Mouse (Mus musculus) induced T-regulatory cell, adult 2 months (primary cell): ENCODE measurements around the gene Gpr22.

ENCODE experiments used
- DNase-seq: peaks from one replicate; pipeline ENCODE4 v3.0.0-alpha.2; 2012; ENCODE audit warnings: low read depth

The Gpr22 gene

GRCm38 (mm10) chr12:31667187-31667586, 46.6 kb downstream of the Gpr22 start:
- no peak for DNase-seq

GRCm38 (mm10) chr12:31665999-31666398, 47.7 kb downstream of the Gpr22 start:
- DNase-seq, result no peak
